Mouse (Mus musculus) small intestine, adult 2 months (tissue): ENCODE results near the gene Mamdc4.

Experiments
- CTCF ChIP-seq: fragments of 200-500 bp; IDR thresholded peaks from 2 replicates; pipeline ENCODE4 v1.5.1; 2012; ENCODE audit warnings: low read depth, mild to moderate bottlenecking, control low read depth, inconsistent platforms, low read length, moderate library complexity, mixed read lengths; ENCODE audit not compliant: insufficient replicate concordance, insufficient read length; ENCODE audit errors: extremely low read depth
- POLR2A ChIP-seq: fragments of 200-500 bp; IDR thresholded peaks from 2 replicates; pipeline ENCODE4 v1.6.1; 2012; ENCODE audit warnings: low read depth, mild to moderate bottlenecking, control low read depth, inconsistent platforms, low read length, moderate library complexity

DNA sequence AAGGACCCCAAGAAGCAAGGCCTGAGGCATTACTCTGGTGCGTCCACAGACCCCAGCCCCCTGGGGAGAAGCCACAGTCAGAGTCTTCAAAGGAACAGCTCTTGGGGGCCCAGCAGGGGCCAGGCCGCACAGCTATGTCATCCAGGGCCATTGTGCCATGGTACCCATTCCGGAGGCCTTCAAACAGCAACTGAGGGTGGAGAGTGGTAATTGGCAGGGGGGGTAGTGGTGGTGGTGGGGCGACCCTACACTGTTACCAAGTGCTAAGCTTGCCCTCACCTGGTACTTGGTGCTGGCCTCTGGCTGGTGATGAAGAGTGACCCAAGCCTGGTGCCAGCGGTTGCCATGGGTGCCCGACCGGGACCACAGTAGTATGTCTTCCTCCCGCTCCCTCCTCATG is 8.9 kb downstream of the Mamdc4 start:
- TF ChIP-seq CTCF (no peak), POLR2A (no peak)
